Mouse (Mus musculus): ENCODE data around the gene Hoxd1. TPM values are rescaled to one million over a fixed set of nuclear protein-coding genes. Genes with fewer than 3 reads are reported as not detected.
A peak's percentile ranks its signal among the peaks of the same experiment; 100 is the strongest.

Gene Hoxd1
- under 1 TPM; 0.19 to 0.23 TPM for total RNA-seq (2021)
- long read RNA-seq, experiment 1: 0 reads
- long read RNA-seq, experiment 2, partial matches to known transcripts: 0 of 2 reads
- long read RNA-seq, experiment 2, other reads (novel, unspliced or antisense): 0 of 2 reads

DNA sequence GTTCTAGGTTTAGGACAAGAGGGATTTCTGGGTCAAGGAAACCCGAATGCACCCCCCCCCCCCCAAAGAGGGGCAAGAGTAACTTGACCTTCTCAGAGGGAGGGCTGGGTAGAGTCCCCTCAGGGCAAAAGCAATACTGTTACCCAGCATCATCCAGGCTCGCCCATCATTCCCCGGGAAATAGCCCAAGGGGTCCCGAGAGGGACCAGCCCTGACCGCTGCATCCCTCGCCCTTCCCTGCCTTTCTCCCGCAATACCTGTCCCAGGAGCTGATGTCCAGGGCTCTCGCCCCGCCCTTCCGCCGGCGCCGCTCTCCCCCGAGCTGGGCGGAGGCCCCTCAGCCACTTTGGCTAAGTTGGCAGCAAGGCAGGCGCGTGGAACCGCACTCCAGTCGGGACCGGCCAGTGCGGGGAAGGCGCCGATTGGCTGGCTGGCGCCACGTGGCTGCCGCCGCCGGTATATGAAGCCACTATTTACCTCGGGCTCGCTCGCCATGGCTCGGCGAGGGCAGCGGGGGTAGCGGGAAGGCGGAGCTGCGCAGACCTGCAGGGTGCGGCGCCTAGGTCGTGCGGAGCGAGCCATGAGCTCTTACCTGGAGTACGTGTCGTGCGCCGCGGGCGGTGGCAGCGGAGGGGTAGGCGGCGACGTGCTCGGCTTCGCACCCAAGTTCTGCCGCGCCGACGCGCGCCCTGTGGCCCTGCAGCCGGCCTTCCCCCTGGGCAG is at the start of gene Hoxd1:
TSS of gene Hoxd1 (plus strand) at position 459 of the 723 bp plus-strand sequence.
- DNase-seq (ENCODE audit: low spot score in 2 of 2): no peak

DNA sequence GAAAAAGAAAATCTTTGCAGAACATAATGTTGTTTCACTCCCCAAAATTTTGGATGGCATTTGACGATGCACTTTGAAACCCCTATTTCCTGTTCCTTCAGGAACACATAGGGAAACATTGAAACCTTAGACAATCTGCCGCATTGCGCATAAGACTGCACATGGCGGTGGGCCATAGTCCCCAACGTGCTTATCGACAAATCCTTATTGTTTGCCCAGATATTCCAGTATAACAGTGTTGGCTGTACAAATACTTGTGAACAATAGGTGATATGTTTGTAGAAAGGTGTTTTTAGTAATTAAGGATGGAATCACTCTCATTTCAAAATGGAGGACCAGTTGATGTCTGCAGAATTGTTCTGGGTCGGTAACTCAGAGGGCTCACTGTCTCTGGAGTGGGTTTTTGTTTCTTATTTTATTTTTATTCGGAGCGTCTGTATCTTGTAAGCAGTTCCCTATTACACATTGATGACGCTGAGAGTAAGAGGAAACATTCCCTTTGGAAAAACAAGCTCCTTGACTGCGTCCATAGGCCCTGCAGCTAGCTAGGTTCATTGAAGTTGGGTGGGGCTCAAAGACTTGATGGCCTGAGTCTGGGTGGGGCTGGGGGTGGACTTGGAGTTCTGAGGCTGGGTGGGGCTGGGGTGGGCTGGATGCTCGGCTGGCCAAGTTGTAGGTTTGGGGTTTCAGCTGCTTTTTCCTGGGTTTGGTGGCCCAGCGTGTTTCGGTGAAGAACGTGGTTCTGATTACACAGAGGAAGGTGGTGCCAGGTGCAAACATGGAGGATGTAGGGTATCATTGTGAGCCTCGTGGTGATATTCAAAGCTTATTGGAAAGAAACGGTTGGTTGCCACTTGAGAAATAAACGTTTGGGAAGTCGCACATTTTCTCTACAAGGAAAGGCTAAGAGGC is 49.3 kb upstream of the Hoxd1 start:
- no peak for DNase-seq (ENCODE audit: low spot score in 2 of 2)

DNA sequence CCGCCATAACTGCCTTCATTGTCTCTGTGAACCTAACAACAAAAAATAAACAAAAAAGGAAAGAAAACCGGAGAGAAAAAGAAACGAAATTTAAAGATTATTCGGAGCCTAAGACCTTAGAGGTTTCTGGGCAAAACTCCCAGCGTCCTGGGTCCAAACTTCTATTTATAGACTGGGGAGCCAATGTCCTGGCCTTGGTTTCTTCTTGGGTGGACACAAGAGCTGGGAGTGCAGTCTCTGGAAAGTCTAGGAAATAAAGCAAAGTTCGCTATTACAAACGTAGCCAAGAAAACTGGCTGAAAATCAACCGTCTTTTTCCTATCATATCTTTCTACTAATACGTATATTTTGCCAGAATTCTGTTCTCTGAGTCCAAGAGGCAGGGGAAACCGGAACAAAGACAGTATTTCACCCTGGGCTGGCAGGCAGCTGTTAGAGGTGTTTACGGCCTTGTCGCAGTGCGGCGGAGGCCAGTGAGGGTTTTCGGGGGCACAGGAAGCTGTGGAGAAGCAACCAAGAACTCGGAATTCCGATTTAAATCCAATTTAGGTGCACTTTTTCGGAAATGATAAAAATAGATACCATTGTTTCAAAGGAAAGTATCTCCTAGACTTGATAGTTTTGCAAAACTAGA is 48.5 kb upstream of the Hoxd1 start:
- DNase-seq (ENCODE audit: low spot score in 2 of 2): no peak

DNA sequence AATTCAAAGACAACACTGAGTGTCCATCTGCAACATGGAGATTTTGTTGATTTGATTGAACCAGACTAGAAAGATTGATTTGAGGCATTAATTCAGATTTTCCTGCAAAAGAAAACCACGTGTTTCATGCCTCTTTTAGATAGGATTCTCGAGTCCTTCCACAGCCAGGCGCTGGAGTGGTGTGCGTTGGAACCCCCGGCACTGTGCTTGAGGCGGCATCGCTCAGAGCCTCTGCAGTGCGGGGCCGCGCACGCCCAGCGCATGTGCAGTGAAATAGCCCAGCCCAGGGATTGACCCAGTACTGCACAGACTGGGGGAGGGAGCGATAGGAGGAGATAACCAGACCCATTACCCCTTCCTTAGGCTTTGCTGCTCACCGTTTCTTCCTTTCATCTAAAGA is 47.9 kb upstream of the Hoxd1 start:
- DNase-seq (ENCODE audit: low spot score in 2 of 2): no peak

DNA sequence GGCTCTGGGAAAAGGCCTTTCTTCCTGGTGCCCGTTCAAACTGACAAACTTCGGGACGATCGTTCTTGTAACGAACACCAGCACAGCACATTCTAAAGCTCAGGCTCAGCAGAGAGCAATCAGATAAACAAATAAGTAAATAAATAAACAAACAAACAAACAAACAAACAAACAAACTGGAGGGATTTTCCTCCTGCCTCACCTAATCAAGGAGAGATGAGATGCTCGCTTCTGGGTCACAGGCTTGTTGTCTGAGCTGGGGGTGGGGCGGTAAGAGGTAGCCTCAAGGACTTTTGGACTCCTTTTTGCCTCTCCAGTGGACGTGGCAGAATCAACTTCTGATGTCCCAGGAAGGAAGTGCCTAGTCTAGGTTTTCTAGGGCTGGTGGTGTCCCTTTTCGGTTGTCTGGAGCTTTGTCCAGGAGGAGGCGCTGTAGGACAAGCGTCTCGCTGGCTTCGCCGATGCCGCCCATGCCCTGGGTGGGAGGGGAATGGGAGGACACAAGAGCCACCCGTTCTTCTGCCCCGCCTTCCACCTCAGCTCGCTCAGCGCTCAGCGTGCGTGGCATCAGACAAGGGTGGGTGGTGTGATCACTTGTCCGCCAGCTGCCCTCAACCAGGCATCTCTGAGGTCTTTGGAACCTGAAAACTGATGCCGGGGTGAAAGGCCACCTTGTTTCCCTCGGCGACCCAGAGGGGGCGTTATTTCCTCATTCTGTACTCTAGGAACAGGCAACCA is 47.1 kb upstream of the Hoxd1 start:
- peak; percentile 67 to 75 for DNase-seq (ENCODE audit: low spot score in 2 of 2)

DNA sequence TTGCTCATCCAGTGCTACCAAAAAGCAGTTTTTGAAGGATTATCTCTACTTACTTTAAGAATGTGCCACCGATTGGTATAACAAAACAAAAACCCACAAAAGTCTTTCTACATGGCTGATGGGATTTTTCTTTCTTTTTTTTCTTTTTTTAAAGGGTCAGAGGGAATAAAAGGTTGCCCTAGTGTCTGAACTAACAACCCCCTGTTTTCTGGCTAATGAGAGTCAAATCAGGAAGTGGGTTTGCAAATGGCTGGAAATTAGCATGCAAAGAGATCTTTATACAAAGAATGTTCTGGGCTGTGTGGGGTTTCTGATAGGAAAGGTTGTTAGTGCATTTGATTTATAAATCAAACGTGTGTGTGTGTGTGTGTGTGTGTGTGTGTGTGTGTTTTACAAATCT is 42.4 kb upstream of the Hoxd1 start:
- no peak for DNase-seq (ENCODE audit: low spot score in 2 of 2)

DNA sequence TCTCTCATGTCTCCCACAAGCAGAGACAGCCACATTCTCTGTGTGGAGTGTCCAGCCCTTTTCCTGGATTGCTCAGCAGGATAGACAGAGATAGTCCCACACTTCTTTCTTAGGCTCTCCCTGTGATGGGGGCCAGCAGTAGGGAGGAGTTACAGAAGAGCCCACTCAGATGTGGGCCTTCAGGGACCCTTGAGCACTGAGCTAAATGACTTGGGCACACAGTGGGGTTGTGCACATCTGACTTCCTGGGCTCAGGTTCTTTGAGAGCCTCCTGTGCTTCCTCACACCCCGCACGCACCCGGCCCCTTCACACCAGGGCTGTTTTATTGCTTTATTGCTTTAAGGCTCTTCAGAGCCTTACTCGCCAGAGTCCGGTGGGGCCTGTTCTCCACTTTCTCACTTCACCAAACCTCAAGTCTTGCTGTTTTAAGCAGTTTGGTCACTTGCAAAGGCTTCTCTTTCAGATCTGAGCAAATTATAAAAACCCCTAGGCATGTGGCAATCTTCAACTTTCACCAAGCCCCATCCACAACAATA is 41.8 kb upstream of the Hoxd1 start:
- DNase-seq (ENCODE audit: low spot score in 2 of 2): no peak

DNA sequence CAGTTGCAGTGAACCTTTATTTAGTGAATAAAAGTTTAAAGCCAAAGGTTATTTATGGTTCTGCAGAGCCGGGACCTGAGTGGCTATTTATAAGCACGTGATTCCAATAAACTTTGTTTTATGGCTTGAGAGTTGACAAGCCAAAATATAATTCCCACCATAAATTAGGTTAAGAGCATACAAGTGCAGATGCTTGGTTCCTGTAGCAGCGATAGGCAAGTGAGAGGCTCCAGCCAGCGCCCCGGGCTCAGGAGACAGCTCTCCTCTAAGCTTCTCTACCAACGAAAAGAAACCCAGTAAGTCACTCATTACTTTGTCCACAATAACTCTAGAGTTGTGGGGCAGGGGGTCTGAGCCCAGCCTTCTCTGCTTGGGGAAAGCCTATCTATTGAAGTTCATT is 40.9 kb upstream of the Hoxd1 start:
- DNase-seq (ENCODE audit: low spot score in 2 of 2): no peak

DNA sequence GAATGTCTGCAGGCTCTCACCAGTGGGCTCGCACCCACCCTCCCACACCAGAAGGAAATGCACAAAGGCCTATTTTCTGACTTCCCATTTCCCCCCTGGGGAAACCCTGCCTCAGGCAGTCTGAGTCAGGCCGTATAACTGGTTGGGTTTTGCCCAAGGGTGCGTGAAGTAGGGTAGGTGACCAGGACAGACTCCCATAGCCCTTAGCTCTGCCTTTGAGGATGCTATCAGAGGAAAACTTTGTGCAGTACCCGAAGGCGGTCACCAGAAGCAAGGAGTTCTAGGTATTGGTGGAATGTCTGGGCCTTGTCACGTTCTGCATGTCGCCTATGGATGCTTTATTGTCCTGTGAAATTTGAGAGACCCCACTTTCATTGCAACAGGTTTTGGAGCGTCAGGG is 39.8 kb upstream of the Hoxd1 start:
- DNase-seq (ENCODE audit: low spot score in 2 of 2): no peak

DNA sequence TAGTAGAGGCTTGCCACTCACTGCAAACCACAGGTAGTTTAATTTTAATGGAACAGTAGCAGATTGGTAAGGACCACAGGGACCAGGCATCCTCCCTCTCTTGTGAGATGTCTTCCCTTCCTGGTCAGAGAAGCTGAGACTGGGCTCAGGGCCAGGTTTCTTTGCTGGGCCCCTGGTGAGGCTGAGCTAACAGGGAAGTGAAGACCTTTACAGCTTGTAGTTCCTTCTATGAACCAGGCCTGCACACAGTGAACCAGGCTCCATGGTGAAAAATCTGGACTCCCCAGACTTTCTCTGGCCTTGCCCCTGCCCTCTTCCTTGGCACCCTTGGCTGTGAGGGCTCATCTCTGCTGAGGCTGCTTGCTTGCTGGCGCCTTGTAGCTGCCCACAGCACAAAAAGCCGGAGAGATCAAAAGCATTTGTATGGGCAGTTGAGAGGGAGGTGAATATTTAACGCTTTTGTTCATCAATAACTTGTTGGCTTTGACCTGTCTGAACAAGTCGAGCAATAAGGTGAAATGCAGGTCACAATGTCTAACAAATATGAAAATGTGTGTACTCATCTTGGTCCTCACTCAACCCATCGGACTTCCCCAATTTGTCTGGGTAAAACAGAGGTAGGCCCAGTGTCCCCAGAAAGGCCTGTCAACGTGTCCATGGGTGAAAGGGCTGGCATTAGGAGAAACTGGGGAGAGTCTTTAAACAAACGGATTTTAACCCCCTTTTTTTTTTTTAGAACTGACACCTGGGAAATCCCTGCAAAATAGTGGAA is 38.4 kb upstream of the Hoxd1 start:
- DNase-seq (ENCODE audit: low spot score in 2 of 2): no peak

DNA sequence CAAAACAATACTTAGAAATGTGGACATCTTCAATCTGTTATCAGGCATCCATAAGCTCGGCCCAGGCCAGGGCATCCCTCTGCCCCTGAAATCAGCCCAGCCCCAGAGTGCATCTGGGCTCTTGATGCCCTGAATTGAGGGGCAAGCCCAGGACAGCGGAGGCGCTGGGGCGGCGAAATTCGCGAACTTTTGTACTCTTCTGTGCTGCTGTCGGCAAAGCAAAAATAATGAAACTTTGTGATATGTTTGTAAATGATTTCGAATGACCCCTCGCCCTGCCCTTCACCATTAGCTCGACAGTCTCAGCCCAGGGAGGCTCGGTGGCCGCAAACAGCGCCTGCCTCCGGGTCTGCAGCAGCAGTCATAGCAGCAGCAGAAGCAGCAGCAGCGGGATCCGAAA is 37.6 kb upstream of the Hoxd1 start:
- DNase-seq (ENCODE audit: low spot score in 2 of 2): no peak

DNA sequence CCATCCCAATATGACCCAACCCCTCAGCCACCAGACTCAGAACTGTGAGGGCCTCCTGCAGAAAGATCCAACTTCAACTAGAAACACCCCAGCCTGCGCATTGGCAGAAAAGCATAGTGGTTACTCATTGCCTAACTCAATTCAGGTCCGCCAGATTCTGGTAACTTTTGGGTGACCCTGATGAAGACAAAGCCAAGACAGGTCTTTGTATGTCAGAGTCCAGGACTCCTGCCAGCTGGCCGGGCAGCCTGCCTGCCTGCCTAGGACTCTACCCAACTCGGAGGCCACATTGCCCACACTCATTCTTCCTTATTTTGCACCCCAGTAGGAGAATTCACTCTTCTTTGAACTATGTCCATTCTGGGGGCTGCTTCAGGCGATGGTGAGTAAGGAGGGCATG is 36.2 kb upstream of the Hoxd1 start, which contains the start of gene Gm28230:
TSS of gene Gm28230 (plus strand) at position 178 of the 400 bp plus-strand sequence.
- no peak for DNase-seq (ENCODE audit: low spot score in 2 of 2)

DNA sequence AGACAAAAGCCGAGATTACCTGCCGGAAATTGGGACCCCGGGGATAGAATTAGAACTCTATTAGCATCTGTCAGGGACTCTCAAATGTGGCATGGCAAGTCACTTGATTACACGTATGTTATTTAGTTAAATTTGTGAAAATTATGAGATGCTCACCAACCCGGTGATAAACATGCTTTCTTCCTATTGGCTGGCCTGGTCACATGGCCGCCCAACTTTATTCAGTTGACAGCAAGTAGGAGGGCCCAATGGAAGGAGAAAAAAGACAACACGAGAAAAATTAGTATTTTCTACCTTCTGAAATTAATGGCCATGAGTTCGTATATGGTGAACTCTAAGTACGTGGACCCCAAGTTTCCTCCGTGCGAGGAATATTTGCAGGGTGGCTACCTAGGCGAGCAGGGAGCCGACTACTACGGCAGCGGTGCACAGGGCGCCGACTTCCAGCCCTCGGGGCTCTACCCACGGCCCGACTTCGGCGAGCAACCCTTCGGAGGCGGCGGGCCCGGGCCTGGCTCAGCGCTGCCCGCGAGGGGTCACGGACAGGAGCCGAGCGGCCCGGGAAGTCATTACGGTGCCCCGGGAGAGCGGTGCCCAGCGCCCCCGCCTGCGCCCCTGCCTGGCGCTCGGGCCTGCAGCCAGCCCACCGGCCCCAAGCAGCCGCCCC is 35.7 kb upstream of the Hoxd1 start:
- DNase-seq (ENCODE audit: low spot score in 2 of 2): no peak

DNA sequence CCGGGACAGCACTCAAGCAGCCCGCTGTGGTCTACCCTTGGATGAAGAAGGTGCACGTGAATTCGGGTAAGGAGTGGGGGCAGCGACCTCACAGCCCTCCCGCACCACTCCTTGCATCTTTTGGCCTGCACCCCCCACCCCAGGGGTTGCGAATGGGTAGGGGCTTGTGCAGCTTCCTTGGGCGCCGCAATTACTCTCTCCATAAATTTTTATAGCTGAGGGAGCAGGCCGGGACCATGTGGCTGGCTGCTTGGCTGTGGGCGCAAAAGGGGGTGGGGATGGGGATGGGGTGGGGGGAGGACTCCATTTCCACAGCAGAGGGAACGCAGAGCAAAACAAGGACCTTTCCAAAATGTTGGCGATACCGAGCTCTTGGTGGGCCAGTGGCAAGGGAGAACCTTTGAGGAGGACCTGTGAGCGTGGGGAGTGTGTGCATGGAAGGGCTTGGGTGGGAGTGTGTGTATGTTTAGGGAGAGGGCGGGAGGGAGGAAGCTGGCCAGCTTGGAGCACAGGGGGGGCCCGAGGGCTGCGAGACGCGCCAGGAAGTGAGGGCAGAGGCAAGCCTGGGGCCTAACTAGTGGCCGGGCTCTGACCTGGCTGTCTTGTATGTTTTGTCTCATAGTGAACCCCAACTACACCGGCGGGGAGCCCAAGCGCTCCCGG is 35.0 kb upstream of the Hoxd1 start:
- no peak for DNase-seq (ENCODE audit: low spot score in 2 of 2)

DNA sequence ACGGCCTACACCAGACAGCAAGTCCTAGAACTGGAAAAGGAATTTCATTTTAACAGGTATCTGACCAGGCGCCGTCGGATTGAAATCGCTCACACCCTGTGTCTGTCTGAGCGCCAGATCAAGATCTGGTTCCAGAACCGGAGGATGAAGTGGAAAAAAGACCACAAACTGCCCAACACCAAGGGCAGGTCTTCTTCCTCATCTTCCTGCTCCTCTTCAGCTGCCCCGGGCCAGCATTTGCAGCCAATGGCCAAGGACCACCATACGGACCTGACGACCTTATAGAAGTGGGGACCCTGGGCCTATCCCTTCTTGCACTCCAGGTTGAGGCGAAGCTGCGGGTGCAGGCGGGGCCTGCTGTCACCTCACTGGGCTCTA is 34.5 kb upstream of the Hoxd1 start:
- DNase-seq (ENCODE audit: low spot score in 2 of 2): no peak

DNA sequence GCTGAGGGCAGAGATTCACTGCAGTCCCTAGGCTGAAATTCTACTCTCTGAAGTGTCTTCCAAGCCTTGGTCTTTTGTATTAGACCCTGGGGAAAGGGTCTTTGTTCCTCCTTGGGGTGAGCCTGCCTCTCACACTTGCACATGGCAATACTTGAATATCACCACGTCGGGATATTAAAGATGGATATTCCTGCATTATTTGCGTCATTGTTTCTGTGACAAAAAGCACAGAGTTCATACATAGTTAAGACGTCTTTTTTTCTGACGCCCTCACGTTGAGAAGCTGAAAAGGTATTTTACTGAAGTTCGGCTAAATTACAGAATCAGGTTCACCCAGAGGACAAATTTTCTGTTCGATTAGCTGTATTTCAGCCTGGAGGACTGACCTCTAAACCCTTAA is 32.4 kb upstream of the Hoxd1 start:
- DNase-seq (ENCODE audit: low spot score in 2 of 2): no peak

DNA sequence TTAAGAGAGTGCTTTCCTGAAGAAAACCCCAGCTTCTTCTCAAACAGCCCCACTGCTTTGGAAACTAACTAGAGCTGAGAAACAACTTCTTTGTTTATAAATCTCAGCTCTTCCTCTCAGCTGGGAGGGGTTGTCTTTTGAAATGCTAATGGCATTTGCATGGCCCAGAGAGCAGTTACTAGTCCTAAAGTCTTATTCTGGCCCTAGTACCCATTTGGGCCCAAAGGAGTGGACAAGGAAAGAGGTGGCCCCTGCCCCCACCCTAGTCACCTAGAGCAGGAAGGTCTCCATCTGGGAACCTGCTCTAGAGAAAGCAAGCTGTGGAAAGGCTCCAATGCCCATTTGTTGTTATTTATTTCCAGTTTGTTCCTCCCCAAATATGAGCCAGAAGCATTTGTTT is 31.7 kb upstream of the Hoxd1 start:
- no peak for DNase-seq (ENCODE audit: low spot score in 2 of 2)

DNA sequence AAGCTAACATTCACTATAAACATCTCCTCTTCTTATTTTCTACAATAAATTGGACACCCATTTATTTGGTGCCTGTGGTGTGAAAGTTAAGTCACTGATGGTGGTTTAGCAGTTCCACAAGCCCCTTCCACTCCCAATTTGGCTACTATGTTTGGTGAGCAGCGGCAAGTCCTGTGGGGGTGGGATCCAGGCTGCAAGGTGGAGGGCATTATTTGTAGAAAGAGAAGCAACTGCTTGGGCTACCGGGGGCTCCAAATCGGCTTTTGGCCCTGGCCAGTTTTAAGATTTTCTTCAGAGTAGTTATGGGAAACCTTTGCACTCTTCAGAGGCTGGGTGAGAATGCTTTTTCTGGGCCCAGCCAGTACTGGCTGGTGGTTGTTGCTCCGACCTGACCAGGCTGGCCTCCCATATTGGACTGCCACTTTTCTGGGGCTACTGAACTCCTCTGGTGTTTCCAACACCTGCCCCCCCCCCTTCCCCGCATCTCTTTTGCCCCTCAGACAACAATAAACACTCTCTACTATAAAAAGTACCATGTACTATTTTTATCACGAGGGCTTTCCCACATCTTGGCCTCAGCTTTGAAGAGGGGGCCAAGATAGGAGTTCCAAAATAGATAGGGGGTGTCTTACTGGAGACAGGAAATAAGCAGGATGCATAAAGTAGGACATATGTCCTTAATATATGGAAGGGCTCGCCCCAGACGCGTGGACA is 30.8 kb upstream of the Hoxd1 start:
- no peak for DNase-seq (ENCODE audit: low spot score in 2 of 2)
